Mouse (Mus musculus) MEL (cell line): ENCODE results near the gene Brca1.
"Not testable (repeated sequence)": the region's sequence is repeated elsewhere in the genome, so short reads cannot be mapped to it uniquely, and the experiment has no call there.

Source experiments
- ELF1 ChIP-seq: IDR thresholded peaks from 2 replicates; pipeline ENCODE4 v1.6.1; 2014; ENCODE audit warnings: low read depth, mild to moderate bottlenecking, inconsistent platforms, low read length, improper control_type of control experiment, moderate library complexity
- POLR2A ChIP-seq, 2 experiments: IDR thresholded peaks; 2 replicates each; pipeline ENCODE4 v1.6.1; 2011 to 2012; ENCODE audit warnings: low read length in 2 of 2, mild to moderate bottlenecking in 2 of 2, control low read depth in 1 of 2, improper control_type of control experiment in 1 of 2, low read depth in 1 of 2, moderate library complexity in 1 of 2; ENCODE audit not compliant: control insufficient read depth in 1 of 2, insufficient read depth in 1 of 2, poor library complexity in 1 of 2
- SMC3 ChIP-seq: IDR thresholded peaks from 2 replicates; pipeline ENCODE4 v1.6.1; 2011; ENCODE audit warnings: low read depth, low read length, improper control_type of control experiment

DNA sequence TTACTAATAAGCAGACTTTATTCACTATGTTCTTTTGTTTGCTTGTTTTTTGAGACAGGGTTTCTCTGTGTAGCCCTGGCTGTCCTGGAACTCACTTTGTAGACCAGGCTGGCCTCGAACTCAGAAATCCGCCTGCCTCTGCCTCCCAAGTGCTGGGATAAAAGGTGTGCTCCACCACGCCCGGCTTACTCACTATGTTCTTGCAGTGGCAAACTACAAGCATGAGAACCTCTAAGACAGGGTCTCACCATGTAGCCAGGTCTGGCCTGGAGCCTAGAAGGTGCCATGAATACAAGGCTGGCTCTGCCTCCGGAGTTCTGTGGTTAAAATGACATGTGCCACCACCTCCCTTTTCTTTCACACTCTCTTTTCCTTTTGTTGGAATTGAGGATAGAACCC is 85.2 kb downstream of the Brca1 start:
- not testable (repeated sequence) for TF ChIP-seq ELF1; SMC3; POLR2A (IDR thresholded peaks at IDR 0.05; ENCODE audit: control insufficient read depth in 1 of 2, insufficient read depth in 1 of 2, low read depth in 1 of 2, low read length in 2 of 2, poor library complexity in 1 of 2)
